In the genomic region with DNA sequence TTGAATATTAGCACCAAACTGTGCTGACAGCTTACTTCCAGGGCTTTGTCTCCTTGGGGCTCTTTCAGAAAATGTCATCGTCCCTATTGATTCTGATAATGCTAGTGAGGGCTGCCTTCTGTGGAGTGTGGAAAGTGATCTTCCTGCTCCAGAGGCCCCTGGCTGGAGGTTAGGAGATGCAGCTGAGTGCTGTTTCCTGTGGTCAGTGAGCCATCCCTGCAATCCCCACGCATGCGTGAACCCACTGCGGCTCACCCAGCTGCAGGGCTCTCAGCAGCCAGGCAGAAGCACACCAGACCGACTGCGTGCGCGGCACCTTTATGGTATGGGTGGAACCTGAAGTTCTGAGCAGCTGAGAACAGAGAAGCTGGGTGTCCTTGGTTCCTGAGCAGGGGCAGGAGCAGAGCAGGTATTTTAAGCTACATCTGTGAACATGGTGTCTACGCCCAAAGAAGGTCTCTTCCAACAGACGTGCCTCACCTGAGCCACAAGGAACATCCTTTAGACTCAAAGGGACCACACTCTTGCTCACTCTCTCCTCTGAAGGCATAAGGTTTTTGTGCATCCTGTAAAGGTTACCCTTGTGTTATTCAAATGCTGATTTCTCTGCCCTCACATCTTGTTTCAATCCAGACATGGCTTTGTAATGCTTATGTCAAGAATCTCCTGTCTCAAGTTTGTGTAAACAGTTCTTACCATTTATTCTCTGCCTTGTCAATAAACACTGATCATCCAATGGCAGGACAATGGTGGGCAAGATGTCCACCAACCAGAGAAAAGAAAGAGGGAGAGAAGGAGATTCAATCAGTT, we compare ENCODE assay signal across 13 mouse cellular contexts.
DNase-seq lines count a peak whose midpoint lies in the region; TF ChIP-seq lines count a peak whose summit lies in the region.
"Had no signal": no experiment of that assay in that cellular context is flagged by ENCODE, and none has a peak within 500 bp of the region (broad histone marks: within the 10 kb centered on the region; RNA-seq: fewer than 3 reads in every experiment).

No protein-coding gene starts in this region.

- 33% methylated on average over 10 of the region's 10 CpGs for WGBS in kidney, adult 2 months

- no peak for TF ChIP-seq CTCF in kidney, adult 2 months (conservative IDR thresholded peaks at IDR 0.05; ENCODE audit: insufficient read depth, insufficient read length, low read depth, low read length)
- no peak for TF ChIP-seq CTCF in ES-Bruce4 (IDR thresholded peaks at IDR 0.05; ENCODE audit: low read depth, low read length)
- TF ChIP-seq CTCF in cortical plate, adult 2 months (IDR thresholded peaks at IDR 0.05; ENCODE audit: extremely low read depth, insufficient read depth, low read length), result no peak

- intact Hi-C loops in heart, postnatal 36 days (cut with DNase I), result no loop called here

- no peaks in the 10 kb centered on the region for H3K36me3 ChIP-seq in kidney, adult 2 months (ENCODE audit: control insufficient read depth, insufficient read depth, low read length)
- no peaks in the 10 kb centered on the region for H3K36me3 ChIP-seq in ES-Bruce4 (ENCODE audit: control insufficient read depth, insufficient read depth, low read length, poor library complexity, severe bottlenecking)
- H3K36me3 ChIP-seq: embryonic facial prominence, embryonic 15.5 days; G1E; midbrain, embryonic 15.5 days had no signal

- H3K4me3 ChIP-seq in kidney, adult 2 months (ENCODE audit: insufficient read depth, low read depth, low read length), result no peak overlapping the region
- H3K4me3 ChIP-seq in ES-Bruce4 (ENCODE audit: low read depth, low read length), result peak overlapping the region; percentile 1
- no peak overlapping the region for H3K4me3 ChIP-seq in cortical plate, adult 2 months (ENCODE audit: insufficient read depth, low read length)
- H3K4me3 ChIP-seq: embryonic facial prominence, embryonic 15.5 days; midbrain, embryonic 15.5 days had no signal

- peak; percentile 60 for DNase-seq in kidney, adult 2 months
- no peak for DNase-seq in kidney, adult 18-20 months
- peak; percentile 41 to 55 for DNase-seq in heart, postnatal 36 days
- no peak for DNase-seq in ovary, postnatal 14 days (ENCODE audit: low spot score)
- no peak for DNase-seq in testis, postnatal 14 days (ENCODE audit: low spot score)
- no peak for DNase-seq in spleen, postnatal 4 days (ENCODE audit: low spot score in 2 of 2)
- DNase-seq: cerebellum, adult 11 months; gastrocnemius, postnatal 36 days had no signal

- peaks cover 6% of the 10 kb centered on the region; the same call in 1 of the 2 replicates for H3K4me1 ChIP-seq in kidney, adult 2 months (ENCODE audit: control insufficient read depth, insufficient read depth, low read length)
- H3K4me1 ChIP-seq in ES-Bruce4 (ENCODE audit: control insufficient read depth, insufficient read depth, low read length), result peaks cover 14% of the 10 kb centered on the region
- H3K4me1 ChIP-seq in cortical plate, adult 2 months (ENCODE audit: control insufficient read depth, insufficient read depth, low read length), result peaks cover 25% of the 10 kb centered on the region

- no peak for TF ChIP-seq POLR2A in kidney, adult 2 months (IDR thresholded peaks at IDR 0.05; ENCODE audit: low read depth, low read length)
- no peak for TF ChIP-seq POLR2A in ES-Bruce4 (IDR thresholded peaks at IDR 0.05; ENCODE audit: insufficient read depth, low read length)
- TF ChIP-seq POLR2A in cortical plate, adult 2 months (IDR thresholded peaks at IDR 0.05; ENCODE audit: extremely low read depth, insufficient read depth, low read length), result no peak

- H3K9ac ChIP-seq in ES-Bruce4 (ENCODE audit: low read depth, poor library complexity, severe bottlenecking), result no peak overlapping the region
- H3K9ac ChIP-seq: embryonic facial prominence, embryonic 15.5 days; midbrain, embryonic 15.5 days had no signal

- H3K27me3 ChIP-seq in kidney, adult 2 months (replicated peaks; ENCODE audit: control insufficient read depth, insufficient read depth, low read length), result no peaks in the 10 kb centered on the region
- H3K27me3 ChIP-seq in ES-Bruce4 (ENCODE audit: control insufficient read depth, insufficient read depth, low read length, poor library complexity, severe bottlenecking), result no peaks in the 10 kb centered on the region
- H3K27me3 ChIP-seq: embryonic facial prominence, embryonic 15.5 days; midbrain, embryonic 15.5 days had no signal

- no peak for TF ChIP-seq EP300 in ES-Bruce4 (IDR thresholded peaks at IDR 0.05; ENCODE audit: insufficient read depth, low read depth, low read length)

- H3K27ac ChIP-seq in kidney, adult 2 months (ENCODE audit: insufficient read depth, low read depth, low read length), result no peak overlapping the region
- H3K27ac ChIP-seq in ES-Bruce4 (ENCODE audit: insufficient read depth, low read length), result peak overlapping the region; percentile 8
- H3K27ac ChIP-seq in cortical plate, adult 2 months (ENCODE audit: insufficient read depth, low read length), result peak overlapping the region; percentile 69
- H3K27ac ChIP-seq: embryonic facial prominence, embryonic 15.5 days; midbrain, embryonic 15.5 days had no signal

- H3K9me3 ChIP-seq in ES-Bruce4 (replicated peaks; ENCODE audit: control insufficient read depth, insufficient read depth, low read length, poor library complexity, severe bottlenecking), result no peaks in the 10 kb centered on the region
- H3K9me3 ChIP-seq: embryonic facial prominence, embryonic 15.5 days; G1E; midbrain, embryonic 15.5 days had no signal

Comparison
In these comparisons a context has a peak if more than half of its experiments do, and no peak if none do; other contexts are left out.
1. DNase-seq: peak in kidney, adult 2 months (single experiment) and heart, postnatal 36 days (2 of 2); none in kidney, adult 18-20 months (single experiment), ovary, postnatal 14 days (single experiment), testis, postnatal 14 days (single experiment) and spleen, postnatal 4 days (0 of 2).